Mouse (Mus musculus) hindbrain, postnatal 0 days (tissue): ENCODE measurements at regions not wholly inside any gene's neighbourhood (a gene's known extent, or its start where the extent isn't known, plus 50 kb on each side); places are given as distances from the start of the nearest gene placed in this dataset.

Experiments used
- ATAC-seq: fragments of 200-750 bp; cut with Nextera tagmentation; 2 replicates; pipeline ENCODE4 v1.8.0; 2017; ENCODE audit warnings: mild to moderate bottlenecking, moderate TSS enrichment, moderate library complexity
- DNase-seq: peaks from one replicate; pipeline ENCODE4 v3.0.0-alpha.2; 2015; ENCODE audit warnings: low spot score
- H3K27ac ChIP-seq: fragments of 300-500 bp; sonication (generic); 2 replicates; pipeline ENCODE4 v1.5.1; 2014; ENCODE audit warnings: mild to moderate bottlenecking
- H3K27me3 ChIP-seq: fragments of 300-500 bp; sonication (generic); 2 replicates; pipeline ENCODE4 v1.6.1; 2014; ENCODE audit warnings: low read length, mixed read lengths; ENCODE audit not compliant: insufficient read depth
- H3K36me3 ChIP-seq: fragments of 300-500 bp; sonication (generic); 2 replicates; pipeline ENCODE4 v1.6.1; 2014; ENCODE audit warnings: low read length, mixed read lengths; ENCODE audit not compliant: insufficient read depth
- H3K4me1 ChIP-seq: fragments of 300-500 bp; sonication (generic); 2 replicates; pipeline ENCODE4 v1.6.1; 2014; ENCODE audit warnings: antibody characterized with exemption, low read length, mixed read lengths; ENCODE audit not compliant: insufficient read depth
- H3K4me2 ChIP-seq: fragments of 300-500 bp; sonication (generic); 2 replicates; pipeline ENCODE4 v1.6.1; 2014; ENCODE audit warnings: low read depth, mild to moderate bottlenecking, low read length, moderate library complexity, mixed read lengths
- H3K4me3 ChIP-seq: fragments of 300-500 bp; sonication (generic); 2 replicates; pipeline ENCODE4 v1.5.1; 2014; ENCODE audit warnings: low read length
- H3K9ac ChIP-seq: fragments of 300-500 bp; sonication (generic); replicated peaks from 2 replicates; pipeline ENCODE4 v1.6.1; 2014; ENCODE audit warnings: mild to moderate bottlenecking, low read length, moderate library complexity, mixed read lengths
- H3K9me3 ChIP-seq: fragments of 300-500 bp; sonication (generic); 2 replicates; pipeline ENCODE4 v1.6.1; 2016; ENCODE audit warnings: low read length, mixed read lengths
- CTCF ChIP-seq: IDR thresholded peaks from 2 replicates; pipeline ENCODE4 v1.5.1; 2016; ENCODE audit warnings: antibody characterized with exemption, control low read depth, low read depth
- WGBS: fragments of 180-500 bp; shearing (Covaris S2); extraction: QIAGEN DNeasy Blood & Tissue Kit; methylation state at CpG from one replicate; pipeline ENCODE4 v1.1.7; 2014; 5-methylcytosine and 5-hydroxymethylcytosine counted together

DNA sequence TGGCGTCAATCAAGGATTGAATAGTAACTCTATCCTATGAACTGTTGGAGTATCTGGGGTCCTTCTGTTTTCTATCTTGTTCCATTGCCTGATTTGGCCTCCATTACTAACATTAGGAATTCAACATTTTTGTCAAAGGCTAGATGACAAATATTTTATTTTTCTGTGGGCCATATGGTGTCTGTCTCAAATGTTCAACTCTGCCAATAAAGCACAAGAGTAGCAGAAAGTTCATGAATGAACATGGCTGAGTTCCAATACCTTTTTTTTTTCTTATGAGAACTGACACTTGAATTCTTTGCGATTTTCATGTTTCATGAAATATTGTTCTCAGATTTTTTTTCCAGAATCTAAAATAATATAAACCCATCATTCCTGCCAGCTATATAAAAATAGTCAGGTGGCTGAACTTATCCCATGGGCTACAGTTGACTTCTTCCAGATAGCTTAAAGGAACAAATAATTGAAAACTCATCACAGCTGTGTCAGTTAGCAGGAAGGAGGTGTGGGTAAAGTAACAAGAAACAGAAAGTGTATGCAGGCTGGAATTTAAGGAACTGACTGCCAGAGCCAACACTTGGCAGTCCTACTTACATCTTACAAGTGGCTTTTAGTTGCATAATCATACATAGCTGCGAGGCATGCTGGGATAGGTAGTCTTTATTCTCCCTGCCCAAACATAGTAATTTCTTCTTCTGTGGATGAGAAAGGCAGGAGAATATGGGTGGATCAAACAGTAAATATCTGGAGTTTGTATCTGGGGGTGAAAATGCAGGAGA, 469.8 kb downstream of the Bckdhb start:
- Histone ChIP-seq H3K27me3 (no peaks in the 10 kb centered on the region), H3K9ac (no peak overlapping the region), H3K4me2 (no peak overlapping the region), H3K9me3 (no peaks in the 10 kb centered on the region), H3K27ac (no peak overlapping the region), H3K4me1 (no peaks in the 10 kb centered on the region), H3K4me3 (no peak overlapping the region), H3K36me3 (no peaks in the 10 kb centered on the region)
- ATAC-seq (no peak), DNase-seq (no peak)
- TF ChIP-seq CTCF: no peak
- 86% methylated on average over 3 of the region's 3 CpGs for WGBS

GRCm38 (mm10) chr9:84399481-84399880, 474.5 kb downstream of the Bckdhb start:
- no peaks in the 10 kb centered on the region for H3K9me3 ChIP-seq
- no peaks in the 10 kb centered on the region for H3K4me1 ChIP-seq
- H3K9ac ChIP-seq: no peak overlapping the region
- no peaks in the 10 kb centered on the region for H3K36me3 ChIP-seq
- H3K4me3 ChIP-seq: no peak overlapping the region
- H3K4me2 ChIP-seq: no peak overlapping the region
- no peaks in the 10 kb centered on the region for H3K27me3 ChIP-seq
- WGBS: 84% methylated on average over 3 of the region's 3 CpGs
- no peak for TF ChIP-seq CTCF
- DNase-seq (no peak), ATAC-seq (no peak)
- no peak overlapping the region for H3K27ac ChIP-seq

DNA sequence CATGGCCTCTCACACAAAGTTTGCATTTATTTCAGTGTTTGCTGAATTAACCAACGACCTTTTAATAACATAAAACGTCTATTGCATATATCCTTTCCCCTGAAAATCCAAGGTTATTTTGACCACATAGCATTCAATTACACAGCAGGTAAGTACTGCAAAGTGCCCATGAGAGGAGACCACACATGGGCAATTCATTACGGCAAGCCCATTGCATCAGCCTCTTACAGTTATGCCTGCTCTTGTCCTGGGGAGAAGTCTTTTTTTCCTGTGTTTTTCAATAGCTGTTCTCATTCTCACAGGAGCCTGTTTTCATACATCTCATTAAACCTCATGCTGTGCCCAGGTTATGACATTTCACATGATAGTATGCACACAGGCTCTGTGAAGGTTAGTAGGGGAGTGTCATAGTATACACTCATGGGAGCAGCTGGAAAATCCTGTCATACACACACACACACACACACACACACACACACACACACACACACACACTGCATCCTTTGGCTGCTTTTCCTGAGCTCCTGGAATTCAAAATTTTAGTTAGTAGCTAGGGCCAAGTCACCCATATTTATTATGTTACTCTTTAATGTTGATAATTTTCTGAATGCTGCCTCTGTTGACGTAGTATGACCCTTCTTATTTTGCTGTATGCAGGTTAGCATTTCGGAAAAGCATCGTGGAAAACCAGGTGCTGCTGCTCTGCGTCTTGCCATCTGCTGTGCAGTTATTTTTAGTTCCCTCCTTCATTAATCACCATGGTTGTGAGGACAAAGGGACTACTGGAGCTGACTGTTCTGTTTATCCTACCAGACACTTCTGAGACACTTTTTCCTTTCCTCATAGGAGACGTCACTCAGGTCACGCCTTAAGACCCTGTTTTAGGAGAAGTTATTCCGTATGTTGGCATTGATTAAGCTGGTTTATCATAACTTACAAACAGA, 483.6 kb downstream of the Bckdhb start:
- H3K4me3 ChIP-seq: no peak overlapping the region
- H3K27ac ChIP-seq: no peak overlapping the region
- DNase-seq (peak; percentile 55), ATAC-seq (peak; percentile 75)
- H3K4me2 ChIP-seq: no peak overlapping the region
- H3K4me1 ChIP-seq: no peaks in the 10 kb centered on the region
- WGBS: 42% methylated on average over 10 of the region's 10 CpGs
- H3K36me3 ChIP-seq: no peaks in the 10 kb centered on the region
- H3K9me3 ChIP-seq: no peaks in the 10 kb centered on the region
- H3K27me3 ChIP-seq: no peaks in the 10 kb centered on the region
- no peak for TF ChIP-seq CTCF
- H3K9ac ChIP-seq: no peak overlapping the region
